Mouse (Mus musculus): Measurements from ENCODE around the gene Ccdc15. TPM values are rescaled to one million over a fixed set of nuclear protein-coding genes. Genes with fewer than 3 reads are reported as not detected.

Gene Ccdc15
- polyA plus RNA-seq, 1 experiment from 2014 or later: 5.8 TPM

DNA sequence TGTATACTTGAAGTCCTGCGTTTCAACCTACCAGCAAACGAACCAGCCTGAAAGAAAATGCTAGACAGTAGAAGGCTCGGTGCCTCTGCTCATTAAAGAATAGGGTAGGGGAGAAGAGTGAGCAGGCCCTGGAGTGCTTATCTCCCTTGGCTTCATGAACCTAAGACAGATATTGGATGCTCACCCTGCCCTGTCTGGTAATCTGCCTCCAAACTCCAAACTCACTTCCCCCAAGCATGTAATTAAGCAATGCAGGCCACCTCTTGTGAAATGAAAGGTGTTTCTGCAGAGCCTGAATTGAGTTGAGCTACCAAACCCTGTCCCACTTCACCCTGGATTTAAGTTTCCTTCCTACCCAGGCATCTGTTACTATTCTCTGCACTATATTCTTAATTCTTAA lies 105.5 kb downstream of the Ccdc15 start:
- DNase-seq (ENCODE audit: low spot score): no peak
- Histone ChIP-seq H3K4me3 (no peak overlapping the region), H3K9me3 (no peaks in the 10 kb centered on the region), H3K36me3 (no peaks in the 10 kb centered on the region), H3K27me3 (ENCODE audit: insufficient read depth, poor library complexity, severe bottlenecking) (peaks cover 6% of the 10 kb centered on the region; the same call in 1 of the 2 replicates), H3K4me1 (0 out of 2 replicates have a peak, but pooled peaks cover 5% of the 10 kb centered on the region), H3K27ac (no peak overlapping the region)
- 77% methylated on average over 3 of the region's 3 CpGs for WGBS

GRCm38 (mm10) chr9:37235951-37236737 lies 112.1 kb downstream of the Ccdc15 start:
- no peak for DNase-seq (ENCODE audit: low spot score)
- H3K9me3 ChIP-seq: no peaks in the 10 kb centered on the region
- H3K4me1 ChIP-seq: peaks cover 5% of the 10 kb centered on the region
- 57% methylated on average over 4 of the region's 4 CpGs for WGBS
- no peaks in the 10 kb centered on the region for H3K36me3 ChIP-seq
- peaks cover 6% of the 10 kb centered on the region; the same call in 1 of the 2 replicates for H3K27me3 ChIP-seq (ENCODE audit: insufficient read depth, poor library complexity, severe bottlenecking)
- no peak overlapping the region for H3K4me3 ChIP-seq
- H3K27ac ChIP-seq: no peak overlapping the region

- DNase-seq (ENCODE audit: low spot score): no peak
- no peak overlapping the region for H3K4me3 ChIP-seq
- H3K9me3 ChIP-seq: no peaks in the 10 kb centered on the region
- H3K27me3 ChIP-seq (ENCODE audit: insufficient read depth, poor library complexity, severe bottlenecking): no peaks in the 10 kb centered on the region; the same call in 1 of the 2 replicates
- H3K27ac ChIP-seq: no peak overlapping the region
- WGBS: 61% methylated on average over 22 of the region's 22 CpGs
- peaks cover 17% of the 10 kb centered on the region for H3K4me1 ChIP-seq
- no peaks in the 10 kb centered on the region for H3K36me3 ChIP-seq
Measured at GRCm38 (mm10) chr9:37232201-37233195, 115.7 kb downstream of the Ccdc15 start.

DNA sequence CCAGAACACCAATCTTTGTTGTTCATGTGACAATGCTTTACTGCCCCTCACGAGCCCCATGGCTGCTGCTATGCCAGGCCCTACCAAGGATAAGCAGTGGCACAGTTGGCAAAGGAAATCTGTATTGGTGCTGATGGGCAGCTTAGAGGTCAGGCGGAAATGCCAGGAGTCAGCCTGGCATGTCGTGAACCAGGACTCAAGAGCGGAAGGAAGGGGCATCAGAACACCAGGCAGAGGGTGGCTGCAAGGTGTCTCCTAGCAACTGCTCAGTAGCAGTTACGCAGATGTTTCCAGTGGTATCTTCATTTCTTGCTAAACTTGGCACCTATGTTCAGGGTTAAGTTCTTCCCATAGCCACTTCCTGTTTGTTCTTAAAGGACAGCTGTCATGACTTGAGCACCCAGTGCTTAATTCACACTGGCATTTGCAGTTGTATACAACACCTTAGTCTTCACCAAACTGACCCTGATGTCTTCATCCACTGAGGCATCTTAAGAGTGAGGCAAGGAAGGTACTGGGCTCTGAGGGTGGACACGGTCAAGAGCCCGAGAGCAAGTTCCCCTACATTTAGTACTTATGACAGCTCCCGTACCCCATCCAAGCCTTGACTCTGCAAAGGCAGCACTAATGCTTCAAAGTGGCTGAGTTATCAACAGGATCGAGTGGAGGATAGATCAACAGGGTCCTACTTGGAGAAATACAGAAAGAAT lies 117.6 kb downstream of the Ccdc15 start:
- H3K9me3 ChIP-seq: no peaks in the 10 kb centered on the region
- no peaks in the 10 kb centered on the region for H3K36me3 ChIP-seq
- H3K4me3 ChIP-seq: no peak overlapping the region
- no peaks in the 10 kb centered on the region; the same call in 1 of the 2 replicates for H3K27me3 ChIP-seq (ENCODE audit: insufficient read depth, poor library complexity, severe bottlenecking)
- no peak for DNase-seq (ENCODE audit: low spot score)
- WGBS: 85% methylated on average over 9 of the region's 9 CpGs
- no peak overlapping the region for H3K27ac ChIP-seq
- peaks cover 23% of the 10 kb centered on the region for H3K4me1 ChIP-seq

GRCm38 (mm10) chr9:37229880-37230325 lies 118.3 kb downstream of the Ccdc15 start:
- Histone ChIP-seq H3K4me3 (no peak overlapping the region), H3K4me1 (peaks cover 25% of the 10 kb centered on the region), H3K36me3 (no peaks in the 10 kb centered on the region), H3K27ac (no peak overlapping the region), H3K9me3 (no peaks in the 10 kb centered on the region), H3K27me3 (ENCODE audit: insufficient read depth, poor library complexity, severe bottlenecking) (no peaks in the 10 kb centered on the region; the same call in 1 of the 2 replicates)
- no peak for DNase-seq (ENCODE audit: low spot score)
- 0% methylated on average over 1 of the region's 1 CpGs for WGBS

Other genes with a start within 250 kb of the Ccdc15 start
- 8.8 and 9.1 TPM in 2 replicates for gene Pknox2, start 201.0 kb downstream of the Ccdc15 start, polyA plus RNA-seq (2016; fragmentation: Nextera tagmentation; extraction: Ambion mirVana)
- gene Tmem218, start 140.2 kb downstream of the Ccdc15 start, polyA plus RNA-seq (2016; fragmentation: Nextera tagmentation; extraction: Ambion mirVana): 7.7 and 9.0 TPM in 2 replicates
- gene Slc37a2, start 92.7 kb downstream of the Ccdc15 start, polyA plus RNA-seq (2016; fragmentation: Nextera tagmentation; extraction: Ambion mirVana): 1.7 and 2.3 TPM in 2 replicates
- gene Hepacam, start 18.9 kb upstream of the Ccdc15 start, polyA plus RNA-seq (2016; fragmentation: Nextera tagmentation; extraction: Ambion mirVana): 0.04 TPM in 1 of 2 replicates, not detected in the other
- gene Robo4, start 53.5 kb upstream of the Ccdc15 start, polyA plus RNA-seq (2016; fragmentation: Nextera tagmentation; extraction: Ambion mirVana): 2.0 and 4.0 TPM in 2 replicates
- gene Robo3, start 84.8 kb upstream of the Ccdc15 start, polyA plus RNA-seq (2016; fragmentation: Nextera tagmentation; extraction: Ambion mirVana): 0.06 and 0.10 TPM in 2 replicates
- 17.9 and 23.8 TPM in 2 replicates for gene Msantd2, start 140.9 kb upstream of the Ccdc15 start, polyA plus RNA-seq (2016; fragmentation: Nextera tagmentation; extraction: Ambion mirVana)
- 43.7 and 52.2 TPM in 2 replicates for gene Esam, start 179.6 kb upstream of the Ccdc15 start, polyA plus RNA-seq (2016; fragmentation: Nextera tagmentation; extraction: Ambion mirVana)
- 0.75 and 0.77 TPM in 2 replicates for gene Vsig2, start 190.8 kb upstream of the Ccdc15 start, polyA plus RNA-seq (2016; fragmentation: Nextera tagmentation; extraction: Ambion mirVana)
- 4.4 and 5.7 TPM in 2 replicates for gene Nrgn, start 204.5 kb upstream of the Ccdc15 start, polyA plus RNA-seq (2016; fragmentation: Nextera tagmentation; extraction: Ambion mirVana)
- gene Siae, start 207.3 kb upstream of the Ccdc15 start, polyA plus RNA-seq (2016; fragmentation: Nextera tagmentation; extraction: Ambion mirVana): 7.6 and 10.0 TPM in 2 replicates

Measured in heart, embryonic 10.5 days (tissue).